Mouse (Mus musculus) spleen, adult 2 months (tissue): ENCODE data around the gene Myrip. TPM values are rescaled to one million over a fixed set of nuclear protein-coding genes. Genes with fewer than 3 reads are reported as not detected.

Source experiments
- DNase-seq, 2 experiments: peaks; one replicate each; pipeline versions ENCODE4 v3.0.0 to v3.0.0-alpha.2; 2012 to 2021; ENCODE audit warnings: low spot score in 2 of 2, low read depth in 1 of 2
- H3K27ac ChIP-seq: fragments of 200-500 bp; 2 replicates; pipeline ENCODE4 v1.5.1; 2012; ENCODE audit warnings: low read length, inconsistent platforms; ENCODE audit not compliant: insufficient read depth
- H3K27me3 ChIP-seq: fragments of 200-500 bp; 2 replicates; pipeline ENCODE4 v1.6.1; 2012; ENCODE audit warnings: mild to moderate bottlenecking, moderate library complexity, low read length, inconsistent platforms; ENCODE audit not compliant: control insufficient read depth, insufficient read depth
- H3K36me3 ChIP-seq: fragments of 200-500 bp; 2 replicates; pipeline ENCODE4 v1.6.1; 2012; ENCODE audit warnings: mild to moderate bottlenecking, low read length, inconsistent platforms; ENCODE audit not compliant: control insufficient read depth, insufficient read depth
- H3K4me1 ChIP-seq: fragments of 200-500 bp; 2 replicates; pipeline ENCODE4 v1.6.1; 2011; ENCODE audit warnings: inconsistent platforms; ENCODE audit not compliant: control insufficient read depth, insufficient read depth, insufficient read length
- H3K4me3 ChIP-seq: fragments of 200-500 bp; 2 replicates; pipeline ENCODE4 v1.5.1; 2011; ENCODE audit warnings: mild to moderate bottlenecking, inconsistent platforms; ENCODE audit not compliant: insufficient read depth, insufficient read length; ENCODE audit errors: extremely low read depth
- CTCF ChIP-seq: fragments of 200-500 bp; IDR thresholded peaks from 2 replicates; pipeline ENCODE4 v1.5.1; 2011; ENCODE audit warnings: mild to moderate bottlenecking, inconsistent platforms; ENCODE audit not compliant: insufficient read depth, insufficient read length, insufficient replicate concordance; ENCODE audit errors: extremely low read depth
- POLR2A ChIP-seq: fragments of 200-500 bp; IDR thresholded peaks from 2 replicates; pipeline ENCODE4 v1.6.1; 2011; ENCODE audit warnings: low read depth, low read length, inconsistent platforms
- WGBS: fragments of 180-500 bp; shearing (Covaris S2); methylation state at CpG from one replicate; pipeline ENCODE4 v1.1.7; 2018; 5-methylcytosine and 5-hydroxymethylcytosine counted together
- polyA plus RNA-seq: library from polyadenylated mRNA; depleted of rRNA; stranded (reverse); fragments of >200 nt; gene quantifications from 2 replicates; pipeline ENCODE4 v1.2.3, GENCODE M21; 2012

Gene Myrip
- polyA plus RNA-seq, 1 experiment, result 0.13 TPM

- H3K27me3 ChIP-seq, result no peaks in the 10 kb centered on the region
- TF ChIP-seq CTCF, result no peak
- no peak for TF ChIP-seq POLR2A
- 88% methylated on average over 6 of the region's 6 CpGs for WGBS
- DNase-seq, result no peak
- no peaks in the 10 kb centered on the region for H3K36me3 ChIP-seq
- no peak overlapping the region for H3K4me3 ChIP-seq
- no peak overlapping the region for H3K27ac ChIP-seq
- H3K4me1 ChIP-seq, result no peaks in the 10 kb centered on the region
Measured at GRCm38 (mm10) chr9:120449696-120450329, 148.5 kb downstream of the Myrip start.

GRCm38 (mm10) chr9:120455768-120456655 lies 154.7 kb downstream of the Myrip start:
- 76% methylated on average over 9 of the region's 9 CpGs for WGBS
- no peak for DNase-seq
- no peaks in the 10 kb centered on the region for H3K27me3 ChIP-seq
- H3K27ac ChIP-seq, result no peak overlapping the region
- no peaks in the 10 kb centered on the region for H3K36me3 ChIP-seq
- H3K4me1 ChIP-seq, result no peaks in the 10 kb centered on the region
- no peak overlapping the region for H3K4me3 ChIP-seq
- TF ChIP-seq CTCF (no peak), POLR2A (no peak)

- Histone ChIP-seq H3K36me3 (no peaks in the 10 kb centered on the region), H3K4me1 (no peaks in the 10 kb centered on the region), H3K27me3 (no peaks in the 10 kb centered on the region), H3K27ac (no peak overlapping the region), H3K4me3 (no peak overlapping the region)
- no peak for DNase-seq
- WGBS, result 97% methylated on average over 1 of the region's 1 CpGs
- TF ChIP-seq POLR2A (no peak), CTCF (no peak)
Measured at GRCm38 (mm10) chr9:120470431-120470830, 169.1 kb downstream of the Myrip start.

GRCm38 (mm10) chr9:120481644-120482043 lies 180.3 kb downstream of the Myrip start:
- no peak for DNase-seq
- WGBS, result 51% methylated on average over 3 of the region's 3 CpGs
- no peak for TF ChIP-seq POLR2A
- H3K4me1 ChIP-seq, result peaks cover 5% of the 10 kb centered on the region; the same call in 1 of the 2 replicates
- no peak overlapping the region for H3K27ac ChIP-seq
- H3K36me3 ChIP-seq, result no peaks in the 10 kb centered on the region
- no peaks in the 10 kb centered on the region for H3K27me3 ChIP-seq
- H3K4me3 ChIP-seq, result no peak overlapping the region

GRCm38 (mm10) chr9:120482382-120482781 lies 181.1 kb downstream of the Myrip start:
- TF ChIP-seq CTCF, result no peak
- no peak for TF ChIP-seq POLR2A
- no peak overlapping the region for H3K4me3 ChIP-seq
- 60% methylated on average over 4 of the region's 4 CpGs for WGBS
- no peak overlapping the region for H3K27ac ChIP-seq
- no peak for DNase-seq
- H3K4me1 ChIP-seq, result peaks cover 5% of the 10 kb centered on the region; the same call in 1 of the 2 replicates
- H3K36me3 ChIP-seq, result no peaks in the 10 kb centered on the region
- no peaks in the 10 kb centered on the region for H3K27me3 ChIP-seq

DNA sequence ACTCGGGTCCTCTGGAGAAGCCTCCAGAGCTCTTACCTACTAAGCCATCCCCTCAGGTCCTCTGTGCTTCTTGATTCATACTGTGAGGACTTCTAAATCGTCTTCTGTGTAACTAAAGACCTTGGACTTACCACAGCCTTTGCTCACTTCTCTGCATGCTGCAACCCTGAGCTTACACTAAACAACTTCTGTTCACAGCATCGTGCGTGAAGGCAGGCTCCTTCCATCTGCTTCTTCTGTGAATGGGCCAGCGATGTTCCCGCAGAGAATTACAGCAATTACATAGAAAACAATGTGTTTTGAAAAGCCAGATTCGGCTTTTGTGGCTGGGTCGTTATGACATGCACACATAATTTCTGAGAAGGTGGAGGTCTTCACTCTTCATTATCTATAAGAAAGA lies 181.8 kb downstream of the Myrip start:
- no peak for DNase-seq
- 93% methylated on average over 8 of the region's 8 CpGs for WGBS
- Histone ChIP-seq H3K36me3 (no peaks in the 10 kb centered on the region), H3K4me3 (no peak overlapping the region), H3K4me1 (peaks cover under 1% of the 10 kb centered on the region; the same call in 1 of the 2 replicates), H3K27ac (no peak overlapping the region), H3K27me3 (no peaks in the 10 kb centered on the region)
- TF ChIP-seq CTCF (no peak), POLR2A (no peak)

GRCm38 (mm10) chr9:120487076-120487475 lies 185.8 kb downstream of the Myrip start:
- Histone ChIP-seq H3K4me3 (no peak overlapping the region), H3K27me3 (no peaks in the 10 kb centered on the region), H3K4me1 (no peaks in the 10 kb centered on the region; the same call in 1 of the 2 replicates), H3K36me3 (no peaks in the 10 kb centered on the region), H3K27ac (no peak overlapping the region)
- TF ChIP-seq CTCF (no peak), POLR2A (no peak)
- no peak for DNase-seq
- WGBS, result 87% methylated on average over 8 of the region's 8 CpGs
